In the genomic region with DNA sequence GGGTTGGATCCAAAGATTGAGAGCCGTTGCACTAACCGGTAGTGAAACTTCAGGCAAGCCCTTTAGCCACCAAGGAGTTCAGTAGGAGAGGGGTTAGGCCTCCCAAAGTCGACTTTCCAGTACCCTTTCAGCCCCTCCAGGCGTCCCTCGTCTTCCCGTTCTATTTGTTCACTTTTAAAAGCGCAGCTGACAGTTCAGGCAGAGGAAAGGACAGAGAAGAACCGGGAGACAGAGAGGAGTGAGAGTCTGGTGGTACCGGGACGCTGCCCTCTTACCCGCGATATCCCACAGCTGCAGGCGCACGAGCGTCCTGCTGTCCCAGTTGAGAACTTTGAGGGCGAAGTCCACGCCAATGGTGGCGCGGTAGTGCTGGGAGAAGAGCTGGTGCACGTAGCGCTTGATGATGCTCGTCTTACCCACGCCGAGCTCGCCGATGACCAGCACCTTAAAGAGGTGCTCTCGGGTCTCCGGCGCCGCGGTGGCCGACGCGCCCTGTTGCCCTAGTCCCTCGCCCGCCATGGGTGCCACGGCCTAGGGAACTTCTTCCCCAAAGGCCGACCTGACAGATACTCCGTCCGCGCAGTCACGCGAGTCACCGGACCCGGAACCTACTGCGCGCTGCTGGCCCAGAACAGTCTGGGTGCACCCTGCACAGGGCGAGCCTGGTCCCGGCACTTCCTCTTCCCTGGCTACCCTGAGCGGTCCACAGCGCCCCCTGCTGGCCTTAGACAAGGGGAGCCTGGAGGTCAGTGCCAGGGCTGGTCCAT, we compare ENCODE assay signal across 8 mouse cellular contexts. TPM values are rescaled to one million over a fixed set of nuclear protein-coding genes. Genes with fewer than 3 reads are reported as not detected.
DNase-seq lines count a peak whose midpoint lies in the region; ATAC-seq and TF ChIP-seq lines count a peak whose summit lies in the region.

A gene (minus strand): TSS at position 696 of the 767 bp plus-strand sequence.

- in situ Hi-C loops in CH12.LX (cut with MboI; ENCODE audit: low pct_ligation_motif_present, low pct_unique_long_range_greater_than_20kb, low sequenced_read_pairs), result no loop called here

- no peak within 1 kb of the TSS for H3K27ac ChIP-seq in CH12.LX (ENCODE audit: insufficient read depth, low read depth)
- H3K27ac ChIP-seq in forebrain, embryonic 14.5 days (ENCODE audit: low read depth, low read length), result no peak within 1 kb of the TSS
- H3K27ac ChIP-seq in liver, embryonic 15.5 days (replicated peaks), result 0 out of 2 replicates have a peak within 1 kb of the TSS, but pooled peaks have one; percentile 33
- no peak within 1 kb of the TSS for H3K27ac ChIP-seq in neural tube, embryonic 11.5 days (ENCODE audit: low read depth, low read length)
- H3K27ac ChIP-seq in stomach, embryonic 16.5 days (ENCODE audit: low read length), result peak within 1 kb of the TSS; percentile 40

- no peak; the same call in 1 of the 2 replicates for TF ChIP-seq RAD21 in CH12.LX (IDR thresholded peaks at IDR 0.05; ENCODE audit: low read depth, low read length)

- H3K4me3 ChIP-seq in CH12.LX (replicated peaks in 1 of 3; ENCODE audit: low read depth in 2 of 3, low read length in 2 of 3, poor library complexity in 1 of 3), result no peak within 1 kb of the TSS
- peak within 1 kb of the TSS; percentile 58 for H3K4me3 ChIP-seq in forebrain, embryonic 14.5 days (ENCODE audit: low read depth, low read length)
- H3K4me3 ChIP-seq in liver, embryonic 15.5 days (replicated peaks), result peak within 1 kb of the TSS; percentile 59
- H3K4me3 ChIP-seq in neural tube, embryonic 11.5 days (ENCODE audit: low read depth, low read length), result peak within 1 kb of the TSS; percentile 50
- H3K4me3 ChIP-seq in stomach, embryonic 16.5 days (replicated peaks; ENCODE audit: low read length), result peak within 1 kb of the TSS; percentile 65

- DNase-seq in CH12.LX (ENCODE audit: extremely low read depth), result peak; percentile 22
- peak; percentile 90 for DNase-seq in cerebellum, adult 11 months
- DNase-seq in forebrain, embryonic 14.5 days (ENCODE audit: low spot score), result peak; percentile 81
- DNase-seq in heart, postnatal 10 days, result peak; percentile 93 to 97
- DNase-seq in kidney, postnatal 4 days, result peak; percentile 95 to 96
- DNase-seq in neural tube, embryonic 11.5 days (ENCODE audit: low spot score), result peak; percentile 91

- no peak for TF ChIP-seq POLR2A in CH12.LX (IDR thresholded peaks at IDR 0.05; ENCODE audit: low read depth, low read length)

- H3K27me3 ChIP-seq in CH12.LX (replicated peaks), result no peaks in the 10 kb centered on the region
- H3K27me3 ChIP-seq in forebrain, embryonic 14.5 days (replicated peaks; ENCODE audit: control insufficient read depth, insufficient read depth, low read length), result no peaks in the 10 kb centered on the region
- H3K27me3 ChIP-seq in liver, embryonic 15.5 days, result no peaks in the 10 kb centered on the region
- no peaks in the 10 kb centered on the region for H3K27me3 ChIP-seq in neural tube, embryonic 11.5 days (ENCODE audit: control insufficient read depth, insufficient read depth, low read length)
- H3K27me3 ChIP-seq in stomach, embryonic 16.5 days (ENCODE audit: control insufficient read depth, insufficient read depth, low read length), result no peaks in the 10 kb centered on the region

- dilution Hi-C loops in CH12.LX (cut with MboI; ENCODE audit: extremely low pct_ligation_motif_present, extremely low pct_unique_long_range_greater_than_20kb, low sequenced_read_pairs), result no loop called here

- WGBS in forebrain, embryonic 14.5 days, result under 1% methylated on average over 49 of the region's 51 CpGs
- WGBS in liver, embryonic 15.5 days (ENCODE audit: insufficient replicate concordance), result under 1% methylated on average over 51 of the region's 51 CpGs
- under 1% methylated on average over 51 of the region's 51 CpGs for WGBS in neural tube, embryonic 11.5 days
- WGBS in stomach, embryonic 16.5 days, result under 1% methylated on average over 51 of the region's 51 CpGs

- TF ChIP-seq CTCF in CH12.LX (conservative IDR thresholded peaks at IDR 0.05 in 1 of 2, IDR thresholded peaks at IDR 0.05 in 1 of 2; ENCODE audit: low read depth in 2 of 2, low read length in 2 of 2), result peak in 1 of 2 experiments; percentile 38; a peak in 2 of 4 replicates

- no peaks in the 10 kb centered on the region for H3K4me1 ChIP-seq in CH12.LX (ENCODE audit: control insufficient read depth in 1 of 2, insufficient read depth in 2 of 2)
- H3K4me1 ChIP-seq in forebrain, embryonic 14.5 days (ENCODE audit: control insufficient read depth, insufficient read depth, low read length), result 0 out of 2 replicates have a peak, but pooled peaks cover 2% of the 10 kb centered on the region
- H3K4me1 ChIP-seq in liver, embryonic 15.5 days (replicated peaks), result no peaks in the 10 kb centered on the region
- no peaks in the 10 kb centered on the region for H3K4me1 ChIP-seq in neural tube, embryonic 11.5 days (ENCODE audit: control insufficient read depth, insufficient read depth, low read length)
- H3K4me1 ChIP-seq in stomach, embryonic 16.5 days (ENCODE audit: control insufficient read depth, insufficient read depth, low read length), result peaks cover 10% of the 10 kb centered on the region

- ATAC-seq in forebrain, embryonic 14.5 days, result peak; percentile 97
- peak; percentile 89 for ATAC-seq in liver, embryonic 15.5 days (ENCODE audit: insufficient read depth)
- peak; percentile 99 for ATAC-seq in neural tube, embryonic 11.5 days (ENCODE audit: insufficient read depth, low FRiP score, low TSS enrichment)
- ATAC-seq in stomach, embryonic 16.5 days (ENCODE audit: insufficient read depth, low FRiP score), result peak; percentile 95

- no peak for TF ChIP-seq EP300 in CH12.LX (IDR thresholded peaks at IDR 0.05; ENCODE audit: low read length)

- no peaks in the 10 kb centered on the region for H3K79me2 ChIP-seq in CH12.LX (replicated peaks; ENCODE audit: control insufficient read depth, extremely low read depth, insufficient read depth, poor library complexity, severe bottlenecking)

- H3K9me3 ChIP-seq in CH12.LX (replicated peaks; ENCODE audit: low read length), result peaks cover 2% of the 10 kb centered on the region
- H3K9me3 ChIP-seq in forebrain, embryonic 14.5 days (replicated peaks; ENCODE audit: control insufficient read depth, low read length), result no peaks in the 10 kb centered on the region
- no peaks in the 10 kb centered on the region for H3K9me3 ChIP-seq in liver, embryonic 15.5 days (replicated peaks)
- H3K9me3 ChIP-seq in neural tube, embryonic 11.5 days (ENCODE audit: control insufficient read depth, low read length), result no peaks in the 10 kb centered on the region
- H3K9me3 ChIP-seq in stomach, embryonic 16.5 days (replicated peaks; ENCODE audit: control insufficient read depth, low read length), result no peaks in the 10 kb centered on the region

- intact Hi-C loops in heart, postnatal 10 days (cut with DNase I), result loop anchor here (1.0 to 5.0 kb wide), 4 partner anchors 147 to 745 kb away; no protein-coding TSS in a partner anchor

- no peak within 1 kb of the TSS for H3K9ac ChIP-seq in CH12.LX (ENCODE audit: insufficient read depth, low read depth)
- peak within 1 kb of the TSS; percentile 66 for H3K9ac ChIP-seq in forebrain, embryonic 14.5 days (ENCODE audit: low read length)
- H3K9ac ChIP-seq in liver, embryonic 15.5 days, result peak within 1 kb of the TSS; percentile 25; the same call in 1 of the 2 replicates
- peak within 1 kb of the TSS; percentile 54 for H3K9ac ChIP-seq in neural tube, embryonic 11.5 days (ENCODE audit: low read length)
- H3K9ac ChIP-seq in stomach, embryonic 16.5 days (ENCODE audit: low read length), result peak within 1 kb of the TSS; percentile 77

- H3K36me3 ChIP-seq in CH12.LX (replicated peaks in 1 of 2; ENCODE audit: control insufficient read depth in 1 of 2, insufficient read depth in 1 of 2, low read length in 1 of 2), result no peaks in the 10 kb centered on the region
- H3K36me3 ChIP-seq in forebrain, embryonic 14.5 days (ENCODE audit: control insufficient read depth, insufficient read depth, low read length), result no peaks in the 10 kb centered on the region
- no peaks in the 10 kb centered on the region for H3K36me3 ChIP-seq in liver, embryonic 15.5 days (replicated peaks)
- no peaks in the 10 kb centered on the region for H3K36me3 ChIP-seq in neural tube, embryonic 11.5 days (ENCODE audit: control insufficient read depth, insufficient read depth, low read length)
- H3K36me3 ChIP-seq in stomach, embryonic 16.5 days (ENCODE audit: control insufficient read depth, insufficient read depth, low read length), result no peaks in the 10 kb centered on the region

- no peak within 1 kb of the TSS for H3K4me2 ChIP-seq in CH12.LX (ENCODE audit: insufficient read depth, low read depth, poor library complexity, severe bottlenecking)
- peak within 1 kb of the TSS; percentile 99 for H3K4me2 ChIP-seq in forebrain, embryonic 14.5 days (ENCODE audit: low read length)
- peak within 1 kb of the TSS; percentile 74 for H3K4me2 ChIP-seq in liver, embryonic 15.5 days
- H3K4me2 ChIP-seq in neural tube, embryonic 11.5 days (ENCODE audit: low read depth), result peak within 1 kb of the TSS; percentile 94
- H3K4me2 ChIP-seq in stomach, embryonic 16.5 days (ENCODE audit: low read depth, low read length), result peak within 1 kb of the TSS; percentile 78

TF ChIP-seq in CH12.LX, 34 proteins besides CTCF, POLR2A, EP300 and RAD21:
- TF ChIP-seq USF1 (IDR thresholded peaks at IDR 0.05; ENCODE audit: low read depth, low read length) (no peak), SMC3 (IDR thresholded peaks at IDR 0.05; ENCODE audit: low read depth, low read length) (peak; percentile 31)

RNA-seq across cellular contexts. Expression of the gene that starts here (rescaled TPM):
- total RNA-seq in CH12.LX (2012; rRNA removed) (not detected in 2 replicates), CH12.LX (2014; rRNA removed) (not detected in 2 replicates)
- not detected in 2 replicates for polyA plus RNA-seq in CH12.LX (2012; ENCODE audit: insufficient read length, low read depth)
- 4.9 and 5.3 TPM in 2 replicates for polyA plus RNA-seq in forebrain, embryonic 14.5 days (2014; fragmentation: Nextera tagmentation; extraction: Ambion mirVana)
- total RNA-seq in heart, postnatal 10 days (2021), result 1 to 10 TPM; 2.8 to 2.9 TPM
- 22.0 and 22.3 TPM in 2 replicates for polyA plus RNA-seq in liver, embryonic 15.5 days (2015; fragmentation: Nextera tagmentation; extraction: Ambion mirVana)
- 9.9 and 10.1 TPM in 2 replicates for polyA plus RNA-seq in neural tube, embryonic 11.5 days (2014; fragmentation: Nextera tagmentation; extraction: Ambion mirVana)
- polyA plus RNA-seq in stomach, embryonic 16.5 days (2015; fragmentation: Nextera tagmentation; extraction: Ambion mirVana), result 27.8 and 30.5 TPM in 2 replicates

Comparison
In these comparisons a context has a peak if more than half of its experiments do, and no peak if none do; other contexts are left out.
1. Peak in DNase-seq in CH12.LX; RNA of the gene not detected or under 1 TPM.
2. DNase-seq: peak in every context shown above with its lines; median percentile 96 in kidney, postnatal 4 days; 95 in heart, postnatal 10 days; 91 in neural tube, embryonic 11.5 days; 90 in cerebellum, adult 11 months; 81 in forebrain, embryonic 14.5 days; 22 in CH12.LX.
3. H3K27ac ChIP-seq: peak in liver, embryonic 15.5 days (single experiment) and stomach, embryonic 16.5 days (single experiment); none in CH12.LX (single experiment), forebrain, embryonic 14.5 days (single experiment) and neural tube, embryonic 11.5 days (single experiment).
4. H3K4me3 ChIP-seq: peak in forebrain, embryonic 14.5 days (single experiment), liver, embryonic 15.5 days (single experiment), neural tube, embryonic 11.5 days (single experiment) and stomach, embryonic 16.5 days (single experiment); none in CH12.LX (0 of 3).
5. Peak in every context shown above with its lines, with median percentiles within 50 percentile points of each other: ATAC-seq.